Mouse (Mus musculus) midbrain, postnatal 0 days (tissue): ENCODE data around the gene Cog5. TPM values are rescaled to one million over a fixed set of nuclear protein-coding genes. Genes with fewer than 3 reads are reported as not detected.

Experiments
- ATAC-seq: fragments of 200-750 bp; cut with Nextera tagmentation; 2 replicates; pipeline ENCODE4 v1.8.0; 2017; ENCODE audit warnings: moderate number of reproducible peaks, mild to moderate bottlenecking, moderate TSS enrichment, moderate library complexity; ENCODE audit not compliant: low FRiP score
- DNase-seq: peaks from one replicate; pipeline ENCODE4 v3.0.0-alpha.2; 2015; ENCODE audit warnings: low spot score
- H3K27ac ChIP-seq: fragments of 300-500 bp; sonication (generic); 2 replicates; pipeline ENCODE4 v1.5.1; 2014; ENCODE audit warnings: low read depth, mild to moderate bottlenecking, low read length, mixed read lengths
- H3K27me3 ChIP-seq: fragments of 300-500 bp; sonication (generic); 2 replicates; pipeline ENCODE4 v1.6.1; 2014; ENCODE audit warnings: low read length, control low read depth, mixed read lengths; ENCODE audit not compliant: insufficient read depth
- H3K36me3 ChIP-seq: fragments of 300-500 bp; sonication (generic); 2 replicates; pipeline ENCODE4 v1.6.1; 2014; ENCODE audit warnings: low read length, control low read depth, mixed read lengths; ENCODE audit not compliant: insufficient read depth
- H3K4me1 ChIP-seq: fragments of 300-500 bp; sonication (generic); 2 replicates; pipeline ENCODE4 v1.6.1; 2014; ENCODE audit warnings: mild to moderate bottlenecking, control low read depth, antibody characterized with exemption, low read length, mixed read lengths; ENCODE audit not compliant: insufficient read depth
- H3K4me2 ChIP-seq: fragments of 300-500 bp; sonication (generic); 2 replicates; pipeline ENCODE4 v1.6.1; 2014; ENCODE audit warnings: low read depth, mild to moderate bottlenecking, low read length, mixed read lengths; ENCODE audit not compliant: poor library complexity, severe bottlenecking
- H3K4me3 ChIP-seq: fragments of 300-500 bp; sonication (generic); 2 replicates; pipeline ENCODE4 v1.5.1; 2014; ENCODE audit warnings: low read depth, mild to moderate bottlenecking, low read length, moderate library complexity
- H3K9ac ChIP-seq: fragments of 300-500 bp; sonication (generic); replicated peaks from 2 replicates; pipeline ENCODE4 v1.6.1; 2014; ENCODE audit warnings: mild to moderate bottlenecking, low read length, moderate library complexity, mixed read lengths; ENCODE audit not compliant: poor library complexity, severe bottlenecking
- H3K9me3 ChIP-seq: fragments of 300-500 bp; sonication (generic); 2 replicates; pipeline ENCODE4 v1.6.1; 2016; ENCODE audit warnings: low read length, control low read depth
- CTCF ChIP-seq: IDR thresholded peaks from 2 replicates; pipeline ENCODE4 v1.5.1; 2016; ENCODE audit warnings: antibody characterized with exemption, mild to moderate bottlenecking
- WGBS: fragments of 180-500 bp; shearing (Covaris S2); extraction: QIAGEN DNeasy Blood & Tissue Kit; methylation state at CpG from one replicate; pipeline ENCODE4 v1.1.7; 2014; 5-methylcytosine and 5-hydroxymethylcytosine counted together
- polyA plus RNA-seq: library from polyadenylated mRNA; unstranded; fragments of >200 nt; fragmentation: Nextera tagmentation; extraction: Ambion mirVana; gene quantifications from 2 replicates; pipeline ENCODE4 v1.2.1, GENCODE M21; 2015
- total RNA-seq: library from RNA; depleted of rRNA; stranded (reverse); fragments of >200 nt; gene quantifications from 2 replicates; pipeline ENCODE4 v1.2.3, GENCODE M21; 2014

The Cog5 gene
- total and polyA plus RNA-seq, 2 experiments from 2014 or later, result 18.8 to 41.1 TPM

GRCm38 (mm10) chr12:31665999-31666398, 11.3 kb downstream of the Cog5 start:
- no peak for ATAC-seq
- Histone ChIP-seq H3K27ac (no peak overlapping the region), H3K9me3 (no peaks in the 10 kb centered on the region), H3K36me3 (peaks cover 18% of the 10 kb centered on the region), H3K4me3 (no peak overlapping the region), H3K9ac (no peak overlapping the region), H3K4me1 (no peaks in the 10 kb centered on the region), H3K4me2 (no peak overlapping the region), H3K27me3 (no peaks in the 10 kb centered on the region)
- no peak for TF ChIP-seq CTCF
- 71% methylated on average over 6 of the region's 6 CpGs for WGBS
- DNase-seq, result no peak

DNA sequence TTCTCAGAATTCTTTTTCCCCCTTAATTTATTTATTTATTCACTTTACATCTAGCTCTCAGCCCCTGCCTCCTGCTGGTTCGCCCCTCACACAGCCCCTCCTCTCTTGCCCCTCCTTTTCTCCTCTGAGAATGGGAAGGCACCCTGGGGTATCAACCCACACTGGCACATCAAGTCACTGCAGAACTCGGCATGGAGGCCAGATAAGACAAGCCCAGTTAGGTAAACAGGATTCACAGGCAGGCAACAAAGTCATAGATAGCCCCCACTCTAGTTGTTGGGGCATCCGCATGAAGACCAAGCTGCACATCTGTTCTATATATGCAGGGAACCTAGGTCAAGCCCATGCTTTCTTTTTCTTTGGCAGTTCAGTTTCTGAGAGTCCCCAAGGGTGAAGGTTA, 12.5 kb downstream of the Cog5 start:
- peaks cover 18% of the 10 kb centered on the region for H3K36me3 ChIP-seq
- H3K27ac ChIP-seq, result no peak overlapping the region
- H3K27me3 ChIP-seq, result no peaks in the 10 kb centered on the region
- no peaks in the 10 kb centered on the region for H3K4me1 ChIP-seq
- no peak for DNase-seq
- H3K4me2 ChIP-seq, result no peak overlapping the region
- WGBS, result 54% methylated on average over 3 of the region's 3 CpGs
- ATAC-seq, result no peak
- no peak overlapping the region for H3K4me3 ChIP-seq
- no peaks in the 10 kb centered on the region for H3K9me3 ChIP-seq
- H3K9ac ChIP-seq, result no peak overlapping the region
- TF ChIP-seq CTCF, result no peak

- 96% methylated on average over 3 of the region's 3 CpGs for WGBS
- ATAC-seq, result no peak
- H3K4me1 ChIP-seq, result no peaks in the 10 kb centered on the region
- no peak overlapping the region for H3K4me3 ChIP-seq
- no peak for TF ChIP-seq CTCF
- H3K27ac ChIP-seq, result no peak overlapping the region
- DNase-seq, result no peak
- no peak overlapping the region for H3K4me2 ChIP-seq
- no peaks in the 10 kb centered on the region for H3K27me3 ChIP-seq
- H3K9ac ChIP-seq, result no peak overlapping the region
- no peaks in the 10 kb centered on the region for H3K9me3 ChIP-seq
- no peaks in the 10 kb centered on the region for H3K36me3 ChIP-seq
Observed at GRCm38 (mm10) chr12:31686679-31687078, 32.0 kb downstream of the Cog5 start.

GRCm38 (mm10) chr12:31693278-31693677, 38.6 kb downstream of the Cog5 start:
- no peak overlapping the region for H3K27ac ChIP-seq
- no peaks in the 10 kb centered on the region for H3K27me3 ChIP-seq
- H3K4me2 ChIP-seq, result no peak overlapping the region
- H3K4me1 ChIP-seq, result no peaks in the 10 kb centered on the region
- WGBS, result 76% methylated on average over 1 of the region's 1 CpGs
- no peak overlapping the region for H3K9ac ChIP-seq
- no peaks in the 10 kb centered on the region for H3K9me3 ChIP-seq
- no peak for ATAC-seq
- no peak overlapping the region for H3K4me3 ChIP-seq
- no peak for DNase-seq
- TF ChIP-seq CTCF, result no peak
- no peaks in the 10 kb centered on the region; the same call in 1 of the 2 replicates for H3K36me3 ChIP-seq

DNA sequence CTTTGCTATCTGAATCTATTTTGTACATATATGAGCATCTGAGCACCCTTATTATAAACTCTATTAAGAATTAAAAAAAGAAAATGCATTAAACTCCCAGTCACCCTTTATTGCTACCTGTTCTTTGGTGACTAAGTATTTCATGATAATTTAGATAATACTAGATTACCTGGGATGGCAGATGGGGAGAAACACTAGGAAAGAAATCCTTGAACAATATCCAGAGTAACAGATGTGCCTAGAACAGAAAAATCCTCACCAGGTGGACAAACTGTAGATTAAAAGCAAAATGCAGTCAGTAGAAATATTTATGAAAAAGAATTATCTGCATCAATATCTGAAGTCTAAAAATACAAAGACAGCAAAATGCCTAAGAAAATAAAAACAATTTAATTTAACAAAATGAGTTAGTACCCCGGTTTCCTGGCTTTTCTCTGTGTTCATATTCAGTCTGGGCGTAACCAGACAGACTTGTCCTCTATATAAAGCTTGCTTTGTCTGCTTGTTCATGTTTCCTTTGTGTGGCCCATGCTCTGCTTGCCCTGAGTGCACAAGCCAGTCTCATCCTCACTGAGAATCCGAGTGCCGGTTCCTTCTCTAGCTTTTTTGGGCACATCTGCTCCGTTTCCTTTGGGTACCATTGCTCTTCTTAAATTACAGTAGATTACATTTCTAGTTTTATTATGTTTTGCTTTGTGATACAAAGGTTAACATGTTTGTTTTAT, 46.1 kb downstream of the Cog5 start:
- H3K36me3 ChIP-seq, result no peaks in the 10 kb centered on the region; the same call in 1 of the 2 replicates
- ATAC-seq (no peak), DNase-seq (no peak)
- no peaks in the 10 kb centered on the region for H3K4me1 ChIP-seq
- no peak overlapping the region for H3K4me3 ChIP-seq
- no peak overlapping the region for H3K27ac ChIP-seq
- WGBS, result 61% methylated on average over 5 of the region's 5 CpGs
- no peaks in the 10 kb centered on the region for H3K9me3 ChIP-seq
- H3K9ac ChIP-seq, result no peak overlapping the region
- H3K27me3 ChIP-seq, result no peaks in the 10 kb centered on the region
- no peak for TF ChIP-seq CTCF
- H3K4me2 ChIP-seq, result no peak overlapping the region

DNA sequence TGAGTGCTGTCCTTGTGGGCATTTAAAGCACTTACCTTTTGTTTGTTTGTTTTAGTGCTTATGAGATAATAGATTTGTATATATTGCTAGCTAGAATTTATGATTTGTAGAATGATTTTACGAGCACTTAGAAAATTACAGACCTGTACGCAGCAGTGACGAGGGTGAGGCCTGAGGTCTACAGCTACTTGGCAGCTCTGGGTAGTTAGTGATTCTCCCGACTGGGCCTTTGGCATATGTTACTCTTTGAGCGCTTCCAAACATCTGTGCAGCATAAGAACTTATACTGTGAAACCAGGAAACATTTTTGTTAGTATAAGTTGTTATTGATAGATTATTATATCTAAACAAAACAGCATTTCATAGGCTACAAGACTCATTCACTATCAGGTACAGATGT, 46.7 kb downstream of the Cog5 start:
- DNase-seq (no peak), ATAC-seq (no peak)
- no peaks in the 10 kb centered on the region for H3K9me3 ChIP-seq
- H3K4me3 ChIP-seq, result no peak overlapping the region
- no peak overlapping the region for H3K4me2 ChIP-seq
- no peaks in the 10 kb centered on the region; the same call in 1 of the 2 replicates for H3K36me3 ChIP-seq
- H3K27ac ChIP-seq, result no peak overlapping the region
- WGBS, result 84% methylated on average over 5 of the region's 5 CpGs
- TF ChIP-seq CTCF, result no peak
- H3K27me3 ChIP-seq, result no peaks in the 10 kb centered on the region
- H3K9ac ChIP-seq, result no peak overlapping the region
- no peaks in the 10 kb centered on the region for H3K4me1 ChIP-seq
